Mouse (Mus musculus) neural tube, embryonic 13.5 days (tissue): Measurements from ENCODE around the gene Cdca3. TPM values are rescaled to one million over a fixed set of nuclear protein-coding genes. Genes with fewer than 3 reads are reported as not detected.
A peak's percentile ranks its signal among the peaks of the same experiment; 100 is the strongest.

Source experiments
- ATAC-seq: fragments of 200-750 bp; cut with Nextera tagmentation; 2 replicates; pipeline ENCODE4 v1.8.0; 2017; ENCODE audit warnings: low read depth, mild to moderate bottlenecking, moderate TSS enrichment, moderate library complexity
- H3K27ac ChIP-seq: fragments of 300-500 bp; sonication (generic); replicated peaks from 2 replicates; pipeline ENCODE4 v1.5.1; 2015; ENCODE audit warnings: moderate library complexity, mild to moderate bottlenecking, inconsistent platforms
- H3K27me3 ChIP-seq: fragments of 300-500 bp; sonication (generic); 2 replicates; pipeline ENCODE4 v1.6.1; 2015; ENCODE audit warnings: mild to moderate bottlenecking, inconsistent platforms
- H3K36me3 ChIP-seq: fragments of 300-500 bp; sonication (generic); 2 replicates; pipeline ENCODE4 v1.6.1; 2015; ENCODE audit warnings: mild to moderate bottlenecking, inconsistent platforms
- H3K4me1 ChIP-seq: fragments of 300-500 bp; sonication (generic); replicated peaks from 2 replicates; pipeline ENCODE4 v1.6.1; 2015; ENCODE audit warnings: inconsistent platforms
- H3K4me2 ChIP-seq: fragments of 300-500 bp; sonication (generic); 2 replicates; pipeline ENCODE4 v1.6.1; 2015; ENCODE audit warnings: inconsistent platforms, mild to moderate bottlenecking, moderate library complexity
- H3K4me3 ChIP-seq: fragments of 300-500 bp; sonication (generic); 2 replicates; pipeline ENCODE4 v1.5.1; 2015; ENCODE audit warnings: mild to moderate bottlenecking, inconsistent platforms
- H3K9ac ChIP-seq: fragments of 300-500 bp; sonication (generic); 2 replicates; pipeline ENCODE4 v1.6.1; 2015; ENCODE audit warnings: moderate library complexity, mild to moderate bottlenecking, inconsistent platforms
- H3K9me3 ChIP-seq: fragments of 300-500 bp; sonication (generic); 2 replicates; pipeline ENCODE4 v1.6.1; 2016; ENCODE audit warnings: inconsistent platforms
- WGBS: fragments of 180-500 bp; shearing (Covaris S2); methylation state at CpG from one replicate; pipeline ENCODE4 v1.1.7; 2015; 5-methylcytosine and 5-hydroxymethylcytosine counted together
- polyA plus RNA-seq: library from polyadenylated mRNA; unstranded; fragments of >200 nt; fragmentation: Nextera tagmentation; extraction: Ambion mirVana; gene quantifications from 2 replicates; pipeline ENCODE4 v1.2.1, GENCODE M21; 2015

Cdca3 gene
- polyA plus RNA-seq, 1 experiment from 2014 or later = 26.6 TPM

GRCm38 (mm10) chr6:124861266-124861665 lies 31.9 kb downstream of the Cdca3 start:
- Histone ChIP-seq H3K4me3 (peak overlapping the region; percentile 65; the same call in 1 of the 2 replicates), H3K4me2 (peak overlapping the region; percentile 69), H3K36me3 (peaks cover 16% of the 10 kb centered on the region), H3K27me3 (peaks cover 8% of the 10 kb centered on the region; the same call in 1 of the 2 replicates), H3K9ac (peak overlapping the region; percentile 93), H3K4me1 (peaks cover 82% of the 10 kb centered on the region), H3K9me3 (no peaks in the 10 kb centered on the region), H3K27ac (peak overlapping the region; percentile 97; the same call in 1 of the 2 replicates)
- ATAC-seq = no peak
- WGBS = 81% methylated on average over 19 of the region's 19 CpGs

- Histone ChIP-seq H3K36me3 (peaks cover 16% of the 10 kb centered on the region), H3K9ac (peak overlapping the region; percentile 93), H3K4me3 (peak overlapping the region; percentile 65), H3K4me1 (peaks cover 81% of the 10 kb centered on the region), H3K9me3 (no peaks in the 10 kb centered on the region), H3K4me2 (peak overlapping the region; percentile 69), H3K27ac (peak overlapping the region; percentile 97), H3K27me3 (peaks cover 8% of the 10 kb centered on the region; the same call in 1 of the 2 replicates)
- ATAC-seq = no peak
- 39% methylated on average over 3 of the region's 3 CpGs for WGBS
Measured at GRCm38 (mm10) chr6:124861802-124862201, 32.5 kb downstream of the Cdca3 start.

GRCm38 (mm10) chr6:124862406-124863124 lies 33.2 kb downstream of the Cdca3 start:
- H3K4me2 ChIP-seq = peak overlapping the region; percentile 69
- no peak for ATAC-seq
- peak overlapping the region; percentile 97 for H3K27ac ChIP-seq
- H3K9ac ChIP-seq = peak overlapping the region; percentile 93
- WGBS = 8% methylated on average over 8 of the region's 8 CpGs
- peaks cover 16% of the 10 kb centered on the region for H3K36me3 ChIP-seq
- no peaks in the 10 kb centered on the region for H3K9me3 ChIP-seq
- H3K27me3 ChIP-seq = peaks cover 8% of the 10 kb centered on the region; the same call in 1 of the 2 replicates
- H3K4me3 ChIP-seq = peak overlapping the region; percentile 65
- peaks cover 81% of the 10 kb centered on the region for H3K4me1 ChIP-seq

DNA sequence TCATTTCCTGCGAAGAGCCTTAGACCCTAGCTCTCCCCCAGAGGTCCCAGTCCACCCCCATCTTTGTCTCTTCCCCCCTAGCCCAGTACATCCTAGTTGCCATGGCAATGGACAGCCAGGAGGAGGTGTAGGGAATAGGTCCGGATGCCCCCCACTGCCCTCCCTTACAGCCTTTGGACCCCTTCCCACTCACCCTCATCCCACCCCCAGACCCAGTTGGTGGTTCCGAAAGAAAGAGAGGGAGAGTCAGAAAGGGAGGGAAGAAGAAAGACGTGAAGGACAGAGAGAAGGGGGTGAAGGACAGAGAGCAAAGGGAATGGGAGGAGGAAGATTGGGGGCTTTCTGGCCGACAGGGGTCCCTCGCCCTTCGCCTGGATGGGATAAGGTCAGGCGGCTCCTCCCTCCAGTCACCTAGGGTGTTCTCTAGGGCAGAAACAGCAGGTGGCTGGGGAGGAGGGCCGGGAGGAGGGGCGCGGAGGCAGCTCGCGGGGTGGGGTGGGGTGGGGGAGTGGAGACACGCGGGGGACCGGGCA lies 33.8 kb downstream of the Cdca3 start:
- WGBS = under 1% methylated on average over 16 of the region's 16 CpGs
- Histone ChIP-seq H3K27me3 (peaks cover 8% of the 10 kb centered on the region; the same call in 1 of the 2 replicates), H3K4me3 (peak overlapping the region; percentile 65), H3K27ac (peak overlapping the region; percentile 97), H3K9ac (peak overlapping the region; percentile 93), H3K9me3 (no peaks in the 10 kb centered on the region), H3K4me1 (peaks cover 74% of the 10 kb centered on the region), H3K4me2 (peak overlapping the region; percentile 69), H3K36me3 (peaks cover 16% of the 10 kb centered on the region)
- peak; percentile 37 for ATAC-seq

GRCm38 (mm10) chr6:124863658-124864298 lies 34.4 kb downstream of the Cdca3 start, which contains the start of gene Gpr162:
Gene Gpr162, minus strand, starts transcription at chr6:124863983.
- Histone ChIP-seq H3K27me3 (peaks cover 8% of the 10 kb centered on the region; the same call in 1 of the 2 replicates), H3K9me3 (no peaks in the 10 kb centered on the region), H3K4me3 (peak within 1 kb of the TSS; percentile 65), H3K36me3 (peaks cover 14% of the 10 kb centered on the region), H3K27ac (peak within 1 kb of the TSS; percentile 97), H3K4me1 (peaks cover 69% of the 10 kb centered on the region), H3K4me2 (peak within 1 kb of the TSS; percentile 69), H3K9ac (peak within 1 kb of the TSS; percentile 93)
- ATAC-seq = peak; percentile 69
- 1% methylated on average over 42 of the region's 43 CpGs for WGBS

GRCm38 (mm10) chr6:124865766-124866362 lies 36.5 kb downstream of the Cdca3 start:
- Histone ChIP-seq H3K4me3 (no peak overlapping the region), H3K4me1 (peaks cover 49% of the 10 kb centered on the region), H3K9me3 (no peaks in the 10 kb centered on the region), H3K27me3 (no peaks in the 10 kb centered on the region), H3K27ac (peak overlapping the region; percentile 97), H3K36me3 (peaks cover 3% of the 10 kb centered on the region; the same call in 1 of the 2 replicates), H3K4me2 (no peak overlapping the region), H3K9ac (0 out of 2 replicates have a peak overlapping the region, but pooled peaks have one; percentile 26)
- 48% methylated on average over 18 of the region's 18 CpGs for WGBS
- no peak for ATAC-seq

DNA sequence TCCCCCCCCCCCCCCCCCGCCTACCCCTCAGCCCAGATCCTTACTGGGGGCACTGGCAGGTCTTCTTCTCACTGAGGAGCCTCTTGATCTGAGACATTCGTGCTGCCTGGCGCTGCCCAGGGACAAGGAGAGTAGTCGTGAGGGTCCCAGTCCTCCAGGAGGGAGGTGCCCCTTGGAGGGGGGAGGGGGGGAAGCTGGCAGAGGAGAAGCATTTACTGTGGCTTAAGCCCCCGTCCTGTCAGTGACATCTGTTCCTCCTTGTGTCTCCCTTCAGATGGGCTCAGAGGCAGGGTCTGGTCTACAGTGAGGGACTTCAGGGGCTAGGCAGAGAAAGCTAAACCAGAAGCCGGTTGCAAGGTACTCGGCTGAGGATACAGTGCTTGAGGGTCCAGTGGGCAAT lies 37.2 kb downstream of the Cdca3 start:
- Histone ChIP-seq H3K4me3 (no peak overlapping the region), H3K9ac (0 out of 2 replicates have a peak overlapping the region, but pooled peaks have one; percentile 38), H3K36me3 (no peaks in the 10 kb centered on the region), H3K9me3 (no peaks in the 10 kb centered on the region), H3K4me2 (no peak overlapping the region), H3K27me3 (no peaks in the 10 kb centered on the region), H3K27ac (no peak overlapping the region), H3K4me1 (peaks cover 42% of the 10 kb centered on the region)
- 66% methylated on average over 6 of the region's 7 CpGs for WGBS
- ATAC-seq = no peak

- no peak for ATAC-seq
- Histone ChIP-seq H3K36me3 (no peaks in the 10 kb centered on the region), H3K4me1 (no peaks in the 10 kb centered on the region), H3K9ac (no peak overlapping the region), H3K9me3 (no peaks in the 10 kb centered on the region), H3K27me3 (no peaks in the 10 kb centered on the region), H3K27ac (no peak overlapping the region), H3K4me3 (no peak overlapping the region), H3K4me2 (no peak overlapping the region)
- WGBS = 75% methylated on average over 2 of the region's 3 CpGs
Measured at GRCm38 (mm10) chr6:124874348-124874747, 45.0 kb downstream of the Cdca3 start.

DNA sequence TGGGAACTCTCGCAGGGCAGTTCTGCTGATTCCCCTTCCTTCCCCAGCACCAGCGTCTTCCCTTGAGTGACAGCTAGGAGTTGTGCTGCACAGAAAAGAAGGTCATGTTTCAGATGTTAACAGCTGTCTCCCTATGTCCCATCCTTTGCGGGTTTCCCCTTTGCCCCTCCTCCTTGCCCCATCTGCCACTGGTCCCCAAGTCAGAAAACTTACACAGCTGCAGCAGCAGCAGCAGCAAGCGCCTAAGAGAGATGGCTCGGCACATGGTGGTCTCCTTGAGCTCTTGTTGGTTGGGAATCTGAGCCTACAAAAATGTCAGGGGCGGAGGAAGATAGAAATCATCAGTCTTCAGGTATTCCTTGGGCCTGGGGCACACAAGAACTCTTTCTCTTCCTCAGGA lies 50.0 kb downstream of the Cdca3 start:
- no peaks in the 10 kb centered on the region for H3K36me3 ChIP-seq
- H3K4me2 ChIP-seq = no peak overlapping the region
- H3K27me3 ChIP-seq = no peaks in the 10 kb centered on the region
- no peak overlapping the region for H3K4me3 ChIP-seq
- no peak overlapping the region for H3K27ac ChIP-seq
- H3K9ac ChIP-seq = no peak overlapping the region
- no peaks in the 10 kb centered on the region for H3K4me1 ChIP-seq
- no peak for ATAC-seq
- no peaks in the 10 kb centered on the region for H3K9me3 ChIP-seq
- whole genome bisulfite sequencing = 69% methylated on average over 6 of the region's 6 CpGs

DNA sequence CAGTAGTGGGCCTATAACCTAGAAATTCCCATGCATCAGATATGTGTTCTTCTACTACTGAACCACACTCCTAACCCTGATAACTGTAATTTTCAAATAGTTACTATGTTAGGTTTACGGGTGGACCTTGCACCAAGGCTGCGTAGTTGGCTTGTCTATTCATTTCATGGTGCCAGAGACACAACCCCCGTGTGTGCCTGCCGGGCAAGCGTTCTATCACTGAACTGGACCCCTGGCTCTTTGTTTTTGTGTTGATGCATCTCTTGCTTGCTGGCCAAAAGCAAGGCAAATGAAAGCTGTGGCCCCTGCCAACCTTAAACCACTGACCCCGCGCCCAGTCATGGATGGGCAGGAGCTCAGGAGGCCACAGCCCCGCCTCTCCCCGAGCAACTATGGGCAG lies 52.5 kb downstream of the Cdca3 start:
- H3K4me2 ChIP-seq = no peak overlapping the region
- no peaks in the 10 kb centered on the region for H3K27me3 ChIP-seq
- no peak overlapping the region for H3K27ac ChIP-seq
- peaks cover 6% of the 10 kb centered on the region for H3K4me1 ChIP-seq
- no peak overlapping the region for H3K4me3 ChIP-seq
- 93% methylated on average over 9 of the region's 9 CpGs for WGBS
- H3K9me3 ChIP-seq = no peaks in the 10 kb centered on the region
- no peak overlapping the region for H3K9ac ChIP-seq
- no peaks in the 10 kb centered on the region for H3K36me3 ChIP-seq
- ATAC-seq = no peak
